Mouse (Mus musculus) neural tube, embryonic 13.5 days (tissue): ENCODE measurements around the gene Ezr. TPM values are rescaled to one million over a fixed set of nuclear protein-coding genes. Genes with fewer than 3 reads are reported as not detected.

Experiments used
- ATAC-seq: fragments of 200-750 bp; cut with Nextera tagmentation; 2 replicates; pipeline ENCODE4 v1.8.0; 2017; ENCODE audit warnings: low read depth, mild to moderate bottlenecking, moderate TSS enrichment, moderate library complexity
- H3K27ac ChIP-seq: fragments of 300-500 bp; sonication (generic); replicated peaks from 2 replicates; pipeline ENCODE4 v1.5.1; 2015; ENCODE audit warnings: moderate library complexity, mild to moderate bottlenecking, inconsistent platforms
- H3K27me3 ChIP-seq: fragments of 300-500 bp; sonication (generic); 2 replicates; pipeline ENCODE4 v1.6.1; 2015; ENCODE audit warnings: mild to moderate bottlenecking, inconsistent platforms
- H3K36me3 ChIP-seq: fragments of 300-500 bp; sonication (generic); 2 replicates; pipeline ENCODE4 v1.6.1; 2015; ENCODE audit warnings: mild to moderate bottlenecking, inconsistent platforms
- H3K4me1 ChIP-seq: fragments of 300-500 bp; sonication (generic); replicated peaks from 2 replicates; pipeline ENCODE4 v1.6.1; 2015; ENCODE audit warnings: inconsistent platforms
- H3K4me2 ChIP-seq: fragments of 300-500 bp; sonication (generic); 2 replicates; pipeline ENCODE4 v1.6.1; 2015; ENCODE audit warnings: inconsistent platforms, mild to moderate bottlenecking, moderate library complexity
- H3K4me3 ChIP-seq: fragments of 300-500 bp; sonication (generic); 2 replicates; pipeline ENCODE4 v1.5.1; 2015; ENCODE audit warnings: mild to moderate bottlenecking, inconsistent platforms
- H3K9ac ChIP-seq: fragments of 300-500 bp; sonication (generic); 2 replicates; pipeline ENCODE4 v1.6.1; 2015; ENCODE audit warnings: moderate library complexity, mild to moderate bottlenecking, inconsistent platforms
- H3K9me3 ChIP-seq: fragments of 300-500 bp; sonication (generic); 2 replicates; pipeline ENCODE4 v1.6.1; 2016; ENCODE audit warnings: inconsistent platforms
- WGBS: fragments of 180-500 bp; shearing (Covaris S2); methylation state at CpG from one replicate; pipeline ENCODE4 v1.1.7; 2015; 5-methylcytosine and 5-hydroxymethylcytosine counted together
- polyA plus RNA-seq: library from polyadenylated mRNA; unstranded; fragments of >200 nt; fragmentation: Nextera tagmentation; extraction: Ambion mirVana; gene quantifications from 2 replicates; pipeline ENCODE4 v1.2.1, GENCODE M21; 2015

Gene Ezr
- polyA plus RNA-seq, 1 experiment from 2014 or later, result 58.5 TPM

DNA sequence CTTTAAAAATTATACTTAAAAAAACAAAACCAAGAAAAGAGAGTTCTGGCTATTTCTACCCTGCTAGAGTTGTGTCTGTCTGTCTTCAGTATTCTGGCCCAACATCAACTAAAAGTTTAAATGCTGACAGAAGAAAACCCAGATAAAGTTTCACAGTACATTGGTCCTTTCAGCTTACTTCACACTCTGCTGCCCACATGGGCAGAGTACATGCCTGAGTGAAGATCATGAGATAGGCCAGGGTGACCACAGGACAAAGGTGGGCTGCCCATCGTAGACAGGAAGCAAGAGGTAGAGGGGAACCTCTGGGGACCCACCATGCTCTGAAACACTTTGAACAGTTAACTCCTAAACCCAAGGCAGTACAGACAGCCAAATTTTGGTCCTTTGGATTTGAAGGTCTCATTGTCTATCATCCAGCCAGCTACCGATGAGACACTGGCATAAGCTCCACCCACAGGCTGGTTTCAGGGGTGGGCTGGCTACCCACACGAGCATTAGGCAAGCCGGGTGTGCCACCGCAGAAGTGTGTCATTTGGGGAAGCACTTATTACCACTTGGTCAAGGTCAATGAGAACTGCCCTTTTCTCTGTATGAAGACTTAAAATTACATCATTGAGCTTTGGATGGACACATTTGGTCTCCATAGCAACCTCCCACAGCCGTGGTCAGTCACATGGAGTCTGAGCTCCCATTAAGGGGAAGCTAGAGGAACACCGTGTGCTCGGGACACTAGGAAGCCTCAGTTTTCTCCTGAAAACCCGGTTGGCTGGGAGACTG is 35.9 kb downstream of the Ezr start:
- H3K9me3 ChIP-seq, result no peaks in the 10 kb centered on the region
- no peaks in the 10 kb centered on the region for H3K27me3 ChIP-seq
- ATAC-seq, result no peak
- H3K4me1 ChIP-seq, result peaks cover 74% of the 10 kb centered on the region
- 64% methylated on average over 9 of the region's 9 CpGs for WGBS
- no peak overlapping the region for H3K4me3 ChIP-seq
- no peak overlapping the region for H3K9ac ChIP-seq
- H3K36me3 ChIP-seq, result peaks cover 4% of the 10 kb centered on the region; the same call in 1 of the 2 replicates
- H3K4me2 ChIP-seq, result no peak overlapping the region
- peak overlapping the region; percentile 79 for H3K27ac ChIP-seq

DNA sequence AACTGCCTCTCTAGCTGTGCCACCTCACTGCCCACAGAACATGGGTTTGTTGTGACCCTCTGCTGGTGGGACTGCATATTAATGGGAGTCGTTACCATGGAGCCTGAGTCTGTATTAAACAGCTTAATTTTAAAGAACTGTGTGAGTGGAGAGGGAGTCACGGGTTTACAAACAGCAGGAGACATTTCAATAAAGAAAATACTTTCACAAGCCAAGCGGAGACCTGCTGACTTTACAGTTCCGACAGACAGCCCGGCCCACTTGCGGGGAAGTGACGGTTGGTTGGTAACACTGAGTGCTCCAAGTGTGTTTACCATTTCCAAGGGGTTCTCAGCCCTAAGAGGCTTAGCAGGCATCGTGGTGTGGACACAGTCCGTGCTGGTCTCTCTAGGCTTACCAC is 36.6 kb downstream of the Ezr start:
- Histone ChIP-seq H3K4me2 (no peak overlapping the region), H3K27ac (peak overlapping the region; percentile 79), H3K9ac (no peak overlapping the region), H3K27me3 (no peaks in the 10 kb centered on the region), H3K4me3 (no peak overlapping the region), H3K4me1 (peaks cover 73% of the 10 kb centered on the region), H3K36me3 (peaks cover 4% of the 10 kb centered on the region; the same call in 1 of the 2 replicates), H3K9me3 (no peaks in the 10 kb centered on the region)
- peak; percentile 66 for ATAC-seq
- WGBS, result 34% methylated on average over 9 of the region's 9 CpGs

DNA sequence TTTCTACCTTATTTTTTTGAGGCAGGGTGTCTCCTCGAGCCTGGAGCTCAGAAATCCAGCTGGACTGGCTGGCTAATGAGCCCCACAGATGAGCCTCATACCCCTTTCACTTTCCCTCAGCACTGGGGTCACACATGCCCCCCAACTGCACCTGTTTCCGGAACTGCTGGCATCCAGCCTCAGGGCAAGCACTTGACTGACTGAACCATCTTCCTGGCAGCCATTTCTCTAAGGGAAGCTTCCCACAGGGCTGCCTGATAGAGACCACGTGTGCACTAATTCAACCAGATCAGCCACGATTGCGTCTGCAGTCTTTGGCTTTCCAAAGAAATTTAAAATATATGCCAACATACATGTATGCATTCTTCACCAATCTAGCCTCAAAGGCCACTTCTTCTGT is 37.1 kb downstream of the Ezr start:
- no peak for ATAC-seq

DNA sequence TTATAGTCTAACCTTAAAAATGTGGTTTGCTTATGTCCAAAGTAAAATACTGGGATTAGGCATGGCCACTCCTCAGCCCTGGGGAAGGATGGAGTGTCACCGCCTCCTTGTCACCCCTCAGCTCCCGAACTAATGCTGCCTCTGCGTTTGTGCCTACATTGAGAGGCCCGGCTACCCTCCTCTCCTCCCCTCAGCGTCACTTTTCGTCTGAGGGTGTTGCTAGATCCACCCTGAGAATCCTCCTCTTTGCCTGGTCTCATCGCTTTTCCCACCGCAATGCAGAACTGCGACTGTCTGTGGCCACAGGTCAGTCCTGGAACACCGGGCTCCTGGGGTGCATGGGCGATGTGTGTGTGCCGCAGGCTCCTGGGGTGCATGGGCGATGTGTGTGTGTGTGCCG is 37.7 kb downstream of the Ezr start:
- ATAC-seq, result no peak
- WGBS, result 88% methylated on average over 14 of the region's 14 CpGs
- no peaks in the 10 kb centered on the region for H3K9me3 ChIP-seq
- H3K9ac ChIP-seq, result no peak overlapping the region
- H3K27ac ChIP-seq, result peak overlapping the region; percentile 79
- H3K4me1 ChIP-seq, result peaks cover 78% of the 10 kb centered on the region
- H3K27me3 ChIP-seq, result no peaks in the 10 kb centered on the region
- peaks cover 13% of the 10 kb centered on the region; the same call in 1 of the 2 replicates for H3K36me3 ChIP-seq
- H3K4me2 ChIP-seq, result no peak overlapping the region
- H3K4me3 ChIP-seq, result no peak overlapping the region

More for the DNA sequence above, 37.1 kb downstream of the Ezr start:
- Histone ChIP-seq H3K4me1 (peaks cover 75% of the 10 kb centered on the region), H3K27ac (peak overlapping the region; percentile 79), H3K9me3 (no peaks in the 10 kb centered on the region), H3K36me3 (peaks cover 8% of the 10 kb centered on the region; the same call in 1 of the 2 replicates), H3K4me3 (no peak overlapping the region), H3K9ac (no peak overlapping the region), H3K27me3 (no peaks in the 10 kb centered on the region), H3K4me2 (no peak overlapping the region)
- WGBS, result 52% methylated on average over 5 of the region's 5 CpGs

DNA sequence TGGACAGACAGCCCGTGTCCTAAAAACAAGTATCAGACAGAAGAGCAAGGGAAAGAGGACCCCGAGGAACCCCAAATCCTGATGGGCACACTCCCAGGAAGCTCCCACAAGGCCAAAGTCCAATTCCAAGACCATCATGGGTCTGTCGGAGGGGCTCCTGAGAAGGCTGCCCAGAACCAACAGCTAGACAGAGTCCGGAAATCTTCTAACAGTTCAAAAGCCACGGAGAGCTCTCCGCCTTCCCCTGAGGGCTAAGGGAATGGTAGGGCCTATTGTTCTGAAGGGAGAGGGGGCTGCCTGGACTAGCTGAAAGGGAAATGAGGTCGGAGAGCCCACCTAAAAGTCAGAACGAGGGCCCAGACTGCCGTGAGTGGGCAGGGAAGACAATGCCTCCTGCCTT is 38.2 kb downstream of the Ezr start:
- Histone ChIP-seq H3K27ac (peak overlapping the region; percentile 79; the same call in 1 of the 2 replicates), H3K4me2 (no peak overlapping the region), H3K9ac (no peak overlapping the region), H3K4me1 (peaks cover 78% of the 10 kb centered on the region), H3K27me3 (no peaks in the 10 kb centered on the region), H3K4me3 (no peak overlapping the region), H3K9me3 (no peaks in the 10 kb centered on the region), H3K36me3 (peaks cover 17% of the 10 kb centered on the region; the same call in 1 of the 2 replicates)
- 48% methylated on average over 9 of the region's 9 CpGs for WGBS
- no peak for ATAC-seq

DNA sequence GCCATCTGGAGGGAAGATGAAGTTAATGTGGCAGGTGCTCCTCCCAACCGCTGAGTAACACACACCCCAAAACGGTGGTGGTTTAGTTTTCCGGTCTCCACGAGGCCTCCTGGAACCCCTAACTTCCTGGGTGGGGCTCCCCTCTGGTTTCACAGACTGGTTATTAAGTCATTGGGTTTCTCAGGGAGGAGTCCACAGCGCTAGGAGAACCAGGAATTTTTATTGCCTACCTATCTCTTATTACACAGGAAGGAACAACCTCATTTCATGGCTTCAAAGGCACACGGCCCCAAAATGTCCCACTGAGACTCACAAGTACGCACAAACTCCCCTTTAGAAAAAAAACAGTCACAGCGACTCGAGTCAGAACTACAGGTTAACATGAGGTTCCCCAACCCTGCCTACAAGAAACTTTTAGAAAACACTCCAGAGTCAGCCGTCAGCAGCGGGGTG is 38.8 kb downstream of the Ezr start:
- Histone ChIP-seq H3K27me3 (no peaks in the 10 kb centered on the region), H3K27ac (no peak overlapping the region), H3K4me2 (no peak overlapping the region), H3K9ac (no peak overlapping the region), H3K4me3 (no peak overlapping the region), H3K4me1 (peaks cover 78% of the 10 kb centered on the region), H3K9me3 (no peaks in the 10 kb centered on the region), H3K36me3 (peaks cover 22% of the 10 kb centered on the region; the same call in 1 of the 2 replicates)
- 45% methylated on average over 11 of the region's 11 CpGs for WGBS
- ATAC-seq, result no peak

DNA sequence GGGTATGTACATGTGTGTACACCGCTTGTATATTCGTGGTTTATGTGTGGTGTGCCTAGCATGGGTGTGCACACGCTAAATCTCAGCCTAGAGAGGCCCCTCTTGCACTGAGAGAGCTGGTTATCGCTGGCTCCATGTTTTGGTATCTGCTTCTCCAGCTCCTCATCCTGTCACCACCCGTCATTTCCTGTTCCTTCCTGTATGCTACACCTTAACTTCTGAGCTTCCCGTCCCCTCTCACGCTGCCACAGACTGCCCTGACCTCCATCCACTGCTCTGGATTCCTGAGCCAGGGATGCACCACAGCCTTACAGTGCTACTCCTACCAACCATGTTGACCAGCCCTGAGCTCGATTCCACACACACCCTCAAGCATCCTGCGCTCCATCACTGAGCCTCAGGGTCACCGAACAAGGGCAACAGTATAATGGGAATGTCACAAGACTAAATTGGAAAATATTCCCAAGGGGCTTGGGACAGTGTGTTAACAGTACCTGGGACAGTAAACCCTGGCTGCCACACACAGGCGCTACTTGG is 39.5 kb downstream of the Ezr start:
- no peak overlapping the region for H3K9ac ChIP-seq
- H3K4me1 ChIP-seq, result peaks cover 77% of the 10 kb centered on the region
- no peak overlapping the region for H3K4me3 ChIP-seq
- ATAC-seq, result no peak
- no peaks in the 10 kb centered on the region for H3K9me3 ChIP-seq
- WGBS, result 87% methylated on average over 11 of the region's 11 CpGs
- peak overlapping the region; percentile 67 for H3K27ac ChIP-seq
- no peak overlapping the region for H3K4me2 ChIP-seq
- H3K27me3 ChIP-seq, result no peaks in the 10 kb centered on the region
- peaks cover 21% of the 10 kb centered on the region; the same call in 1 of the 2 replicates for H3K36me3 ChIP-seq

DNA sequence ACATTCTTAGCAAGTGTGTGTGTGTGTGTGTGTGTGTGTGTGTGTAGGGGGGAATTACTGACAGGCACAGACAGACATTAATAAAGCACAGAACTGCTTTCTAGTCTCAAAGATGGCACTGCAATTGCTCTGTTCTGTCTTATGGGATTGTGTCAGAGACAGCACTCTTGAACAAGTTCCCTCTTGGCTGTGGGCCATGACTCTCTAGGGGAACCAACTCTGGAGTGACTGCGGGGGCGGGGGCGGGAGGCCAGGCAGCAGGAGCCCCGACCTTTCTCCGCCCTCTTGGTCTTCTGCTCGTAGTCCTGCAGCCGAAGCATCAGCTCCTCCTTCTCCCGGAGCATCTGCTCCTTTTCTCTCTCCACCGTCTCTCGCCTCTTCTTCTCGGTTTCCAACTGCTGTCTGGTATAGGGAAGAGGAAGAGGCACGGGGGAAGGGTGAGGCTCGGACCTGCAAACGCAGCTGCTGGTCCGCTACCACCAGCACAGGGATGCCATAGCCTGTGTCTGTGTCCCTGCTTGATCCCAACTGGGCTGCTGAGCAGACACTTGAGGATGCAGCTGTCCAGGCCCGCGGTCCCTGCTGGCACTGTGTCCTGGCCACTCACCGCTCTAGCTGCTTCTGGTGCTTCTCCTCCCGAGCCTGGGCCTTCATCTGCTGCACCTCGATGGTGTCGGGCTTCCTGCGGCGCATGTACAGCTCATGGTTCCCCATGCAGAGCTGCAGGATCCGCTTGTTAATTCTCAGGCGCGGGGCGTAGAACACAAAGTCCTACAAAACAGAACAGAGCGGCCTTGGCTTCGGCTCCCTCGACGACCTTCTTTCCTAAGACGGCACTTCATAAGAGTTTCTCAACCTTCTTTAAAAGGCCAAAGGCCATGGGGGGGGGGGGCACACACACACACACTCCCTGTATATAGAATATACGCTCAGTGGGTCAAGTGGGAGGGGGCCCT is 40.2 kb downstream of the Ezr start:
- ATAC-seq, result no peak; the same call in 1 of the 2 replicates
- H3K36me3 ChIP-seq, result peaks cover 21% of the 10 kb centered on the region; the same call in 1 of the 2 replicates
- H3K4me1 ChIP-seq, result peaks cover 71% of the 10 kb centered on the region
- no peaks in the 10 kb centered on the region for H3K27me3 ChIP-seq
- no peaks in the 10 kb centered on the region for H3K9me3 ChIP-seq
- 65% methylated on average over 33 of the region's 33 CpGs for WGBS
- peak overlapping the region; percentile 67 for H3K27ac ChIP-seq
- H3K9ac ChIP-seq, result no peak overlapping the region; the same call in 1 of the 2 replicates
- H3K4me2 ChIP-seq, result no peak overlapping the region
- no peak overlapping the region for H3K4me3 ChIP-seq

DNA sequence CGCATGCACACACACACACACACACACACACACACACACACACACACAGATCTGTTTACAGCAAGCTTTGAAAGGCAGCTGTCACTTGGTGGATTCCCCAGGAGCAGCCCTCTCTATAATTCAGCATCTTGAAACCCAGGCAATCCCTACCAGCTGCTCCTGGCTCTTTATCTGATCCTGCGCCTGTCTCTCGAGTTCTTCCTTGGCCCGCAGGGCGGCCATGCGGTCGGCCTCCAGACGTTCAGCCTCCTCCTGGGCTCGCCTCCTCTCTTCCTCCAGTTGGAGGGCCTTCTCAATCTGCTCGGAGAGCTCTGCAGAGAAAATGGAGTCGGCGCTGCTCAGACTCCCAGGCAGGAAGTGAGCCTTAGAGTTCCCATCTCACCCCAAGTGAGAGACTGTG is 41.3 kb downstream of the Ezr start:
- Histone ChIP-seq H3K9ac (no peak overlapping the region), H3K4me1 (peaks cover 70% of the 10 kb centered on the region), H3K9me3 (no peaks in the 10 kb centered on the region), H3K4me3 (no peak overlapping the region), H3K36me3 (peaks cover 21% of the 10 kb centered on the region; the same call in 1 of the 2 replicates), H3K27ac (peak overlapping the region; percentile 67; the same call in 1 of the 2 replicates), H3K27me3 (no peaks in the 10 kb centered on the region), H3K4me2 (no peak overlapping the region)
- no peak for ATAC-seq
- WGBS, result 81% methylated on average over 11 of the region's 12 CpGs

DNA sequence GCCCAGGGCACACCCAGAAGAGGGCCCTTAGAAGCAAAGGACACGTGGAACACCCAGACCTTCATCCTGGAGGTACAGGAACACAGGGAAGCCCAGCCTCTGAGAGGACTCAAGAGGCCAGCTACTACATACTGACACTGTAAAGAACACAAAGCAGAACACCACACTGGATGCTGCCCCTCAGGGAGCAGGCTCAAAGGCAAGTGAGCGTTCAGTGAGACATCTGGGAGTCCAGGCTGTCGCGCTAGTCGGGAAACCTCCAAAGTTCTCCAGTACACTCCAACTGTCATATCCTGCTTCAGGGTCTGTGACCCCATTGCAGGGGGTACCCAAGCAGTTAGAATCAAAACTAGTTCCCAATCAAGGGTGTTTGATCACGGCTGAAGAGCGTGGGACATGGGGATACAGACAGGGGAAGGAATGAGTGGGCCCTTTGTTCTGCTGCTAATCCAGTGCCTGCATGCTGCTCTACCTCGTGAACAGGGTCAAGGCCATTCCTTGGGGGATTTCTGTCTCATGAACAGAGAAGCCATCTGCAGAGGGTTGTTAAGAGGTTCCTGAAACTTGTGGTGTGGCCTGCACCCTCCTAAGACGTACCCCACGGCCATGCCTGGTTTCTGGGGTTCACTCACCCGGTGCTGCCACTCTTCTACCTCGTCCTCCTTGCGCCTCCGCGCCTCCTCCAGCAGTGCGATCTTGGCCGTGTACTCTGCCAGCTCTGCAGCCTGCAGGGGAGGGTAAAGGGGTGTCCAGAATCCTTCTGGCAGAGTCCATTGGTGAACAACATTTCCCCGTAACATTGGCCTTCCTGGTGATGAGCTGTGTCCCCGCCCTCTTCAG is 42.0 kb downstream of the Ezr start:
- no peak for ATAC-seq
- Histone ChIP-seq H3K4me1 (peaks cover 69% of the 10 kb centered on the region), H3K27me3 (no peaks in the 10 kb centered on the region), H3K27ac (peak overlapping the region; percentile 67; the same call in 1 of the 2 replicates), H3K36me3 (peaks cover 21% of the 10 kb centered on the region; the same call in 1 of the 2 replicates), H3K9ac (no peak overlapping the region), H3K4me3 (no peak overlapping the region), H3K4me2 (no peak overlapping the region), H3K9me3 (no peaks in the 10 kb centered on the region)
- WGBS, result 82% methylated on average over 19 of the region's 19 CpGs

DNA sequence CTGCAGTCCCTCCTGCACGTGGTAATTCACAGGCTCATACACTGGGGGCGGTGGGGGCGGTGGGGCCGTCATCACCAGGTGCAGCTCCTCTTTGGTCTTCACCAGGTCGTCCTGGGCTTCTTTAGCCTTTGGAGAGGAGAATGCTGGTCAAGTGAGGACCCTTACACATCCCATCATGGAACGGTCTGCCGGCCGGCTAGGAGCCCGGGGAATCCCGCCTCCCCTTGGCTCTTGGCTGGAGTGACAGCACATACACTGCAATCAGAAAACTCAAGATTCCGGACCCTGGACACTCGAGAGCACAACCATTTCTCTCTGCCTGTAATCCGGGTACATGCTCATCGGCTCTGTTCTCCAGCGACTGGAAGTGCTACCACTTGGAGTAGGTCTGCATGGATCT is 42.8 kb downstream of the Ezr start:
- H3K4me2 ChIP-seq, result no peak overlapping the region
- no peaks in the 10 kb centered on the region for H3K9me3 ChIP-seq
- no peaks in the 10 kb centered on the region for H3K27me3 ChIP-seq
- H3K4me1 ChIP-seq, result peaks cover 61% of the 10 kb centered on the region
- peaks cover 21% of the 10 kb centered on the region; the same call in 1 of the 2 replicates for H3K36me3 ChIP-seq
- H3K4me3 ChIP-seq, result no peak overlapping the region
- no peak overlapping the region for H3K27ac ChIP-seq
- H3K9ac ChIP-seq, result no peak overlapping the region
- WGBS, result 95% methylated on average over 15 of the region's 15 CpGs
- ATAC-seq, result no peak
